21 mouse cellular contexts compared by ENCODE assay signal in genomic region chr3:153312006-153312405, GRCm38 (mm10).
DNase-seq lines count a peak whose midpoint lies in the region; ATAC-seq lines count a peak whose summit lies in the region.
"Had no signal": no experiment of that assay in that cellular context is flagged by ENCODE, and none has a peak within 500 bp of the region (broad histone marks: within the 10 kb centered on the region; RNA-seq: fewer than 3 reads in every experiment).

No protein-coding gene starts in this region.

- H3K9ac ChIP-seq in forebrain, embryonic 15.5 days (replicated peaks) = no peak overlapping the region
- H3K9ac ChIP-seq: forebrain, embryonic 12.5 days; hindbrain, embryonic 12.5 days; intestine, embryonic 15.5 days; liver, embryonic 12.5 days; lung, embryonic 15.5 days; midbrain, embryonic 13.5 days had no signal

- no peaks in the 10 kb centered on the region for H3K36me3 ChIP-seq in megakaryocyte, embryonic 14.5 days (replicated peaks; ENCODE audit: low read length)
- H3K36me3 ChIP-seq in splenic B cell, adult 2 months (ENCODE audit: control insufficient read depth, insufficient read depth, low read length, poor library complexity, severe bottlenecking) = no peaks in the 10 kb centered on the region
- no peaks in the 10 kb centered on the region for H3K36me3 ChIP-seq in forebrain, embryonic 15.5 days
- H3K36me3 ChIP-seq: forebrain, embryonic 12.5 days; hindbrain, embryonic 12.5 days; intestine, embryonic 15.5 days; liver, embryonic 12.5 days; lung, embryonic 15.5 days; midbrain, embryonic 13.5 days had no signal

- H3K4me3 ChIP-seq in megakaryocyte, embryonic 14.5 days (replicated peaks) = peak overlapping the region; percentile 64
- H3K4me3 ChIP-seq in forebrain, embryonic 15.5 days = no peak overlapping the region
- H3K4me3 ChIP-seq: forebrain, embryonic 12.5 days; hindbrain, embryonic 12.5 days; intestine, embryonic 15.5 days; liver, embryonic 12.5 days; lung, embryonic 15.5 days; midbrain, embryonic 13.5 days had no signal

- ATAC-seq in megakaryocyte, adult 5-6 weeks (ENCODE audit: poor library complexity, severe bottlenecking) = no peak
- no peak for ATAC-seq in forebrain, embryonic 15.5 days (replicated peaks)
- ATAC-seq: intestine, embryonic 15.5 days; liver, embryonic 12.5 days; midbrain, embryonic 13.5 days had no signal

- no peak overlapping the region for H3K4me2 ChIP-seq in forebrain, embryonic 15.5 days (replicated peaks)
- H3K4me2 ChIP-seq: forebrain, embryonic 12.5 days; hindbrain, embryonic 12.5 days; intestine, embryonic 15.5 days; liver, embryonic 12.5 days; lung, embryonic 15.5 days; midbrain, embryonic 13.5 days had no signal

- 89% methylated on average over 3 of the region's 3 CpGs for WGBS in forebrain, embryonic 15.5 days

- H3K9me3 ChIP-seq in megakaryocyte, embryonic 14.5 days = peaks cover 13% of the 10 kb centered on the region
- no peaks in the 10 kb centered on the region for H3K9me3 ChIP-seq in forebrain, embryonic 15.5 days
- H3K9me3 ChIP-seq: forebrain, embryonic 12.5 days; hindbrain, embryonic 12.5 days; intestine, embryonic 15.5 days; liver, embryonic 12.5 days; lung, embryonic 15.5 days; midbrain, embryonic 13.5 days had no signal

- no peaks in the 10 kb centered on the region for H3K27me3 ChIP-seq in megakaryocyte, embryonic 14.5 days (replicated peaks)
- H3K27me3 ChIP-seq in splenic B cell, adult 2 months (ENCODE audit: control insufficient read depth, insufficient read depth, low read length, poor library complexity, severe bottlenecking) = no peaks in the 10 kb centered on the region
- H3K27me3 ChIP-seq in forebrain, embryonic 15.5 days = no peaks in the 10 kb centered on the region
- H3K27me3 ChIP-seq: forebrain, embryonic 12.5 days; hindbrain, embryonic 12.5 days; intestine, embryonic 15.5 days; liver, embryonic 12.5 days; lung, embryonic 15.5 days; midbrain, embryonic 13.5 days had no signal

- peak; percentile 35 for DNase-seq in embryo, embryonic 10 days (ENCODE audit: low spot score)
- no peak for DNase-seq in embryo, embryonic 10.5 days (ENCODE audit: low spot score)
- DNase-seq in ZHBTc4 (ENCODE audit: low read depth, low spot score) = peak; percentile 68
- peak; percentile 26 for DNase-seq in splenic B cell, adult 2 months (ENCODE audit: low read depth, low spot score)
- DNase-seq in cerebellum, adult 11-12 months = no peak
- DNase-seq: adrenal gland, adult 2 months; cerebellum, adult 9-10 months; gastrocnemius, postnatal 10 days; kidney, adult 9 months; kidney, postnatal 4 days; right cerebral cortex, postnatal 25 days had no signal

- no peak overlapping the region for H3K27ac ChIP-seq in forebrain, embryonic 15.5 days (replicated peaks)
- H3K27ac ChIP-seq: forebrain, embryonic 12.5 days; hindbrain, embryonic 12.5 days; intestine, embryonic 15.5 days; liver, embryonic 12.5 days; lung, embryonic 15.5 days; macrophage; midbrain, embryonic 13.5 days had no signal

- H3K4me1 ChIP-seq in megakaryocyte, embryonic 14.5 days = 0 out of 2 replicates have a peak, but pooled peaks cover 3% of the 10 kb centered on the region
- no peaks in the 10 kb centered on the region for H3K4me1 ChIP-seq in forebrain, embryonic 15.5 days
- H3K4me1 ChIP-seq: forebrain, embryonic 12.5 days; hindbrain, embryonic 12.5 days; intestine, embryonic 15.5 days; liver, embryonic 12.5 days; lung, embryonic 15.5 days; midbrain, embryonic 13.5 days had no signal

Comparison
In these comparisons a context has a peak if more than half of its experiments do, and no peak if none do; other contexts are left out.
1. DNase-seq: peak in embryo, embryonic 10 days (single experiment), ZHBTc4 (single experiment) and splenic B cell, adult 2 months (single experiment); none in embryo, embryonic 10.5 days (single experiment) and cerebellum, adult 11-12 months (single experiment).